ENCODE assay signal across 10 mouse cellular contexts in genomic region chr10:79712029-79712428, GRCm38 (mm10). TPM values are rescaled to one million over a fixed set of nuclear protein-coding genes. Genes with fewer than 3 reads are reported as not detected.
DNase-seq lines count a peak whose midpoint lies in the region; ATAC-seq lines count a peak whose summit lies in the region.
"Had no signal": no experiment of that assay in that cellular context is flagged by ENCODE, and none has a peak within 500 bp of the region (broad histone marks: within the 10 kb centered on the region; RNA-seq: fewer than 3 reads in every experiment).

No protein-coding gene starts in this region.

- H3K9ac ChIP-seq in kidney, embryonic 15.5 days = no peak overlapping the region
- no peak overlapping the region for H3K9ac ChIP-seq in liver, embryonic 12.5 days
- H3K9ac ChIP-seq in heart, embryonic 12.5 days = no peak overlapping the region
- H3K9ac ChIP-seq: lung, embryonic 15.5 days had no signal

- no peak overlapping the region for H3K4me2 ChIP-seq in kidney, embryonic 15.5 days
- 0 out of 2 replicates have a peak overlapping the region, but pooled peaks have one; percentile 52 for H3K4me2 ChIP-seq in liver, embryonic 12.5 days
- no peak overlapping the region for H3K4me2 ChIP-seq in heart, embryonic 12.5 days
- H3K4me2 ChIP-seq: lung, embryonic 15.5 days had no signal

- no peak for DNase-seq in kidney, postnatal 14 days
- DNase-seq in B cell, adult 2 months = peak; percentile 37 to 48
- peak; percentile 70 for DNase-seq in ZHBTc4 (ENCODE audit: low read depth, low spot score)
- DNase-seq in yolk sac, embryonic 10.5 days (ENCODE audit: low spot score) = no peak
- DNase-seq in urinary bladder, postnatal 14 days (ENCODE audit: low spot score) = no peak
- DNase-seq: adrenal gland, adult 8-10 months had no signal

- no peak overlapping the region for H3K4me3 ChIP-seq in kidney, embryonic 15.5 days (replicated peaks)
- no peak overlapping the region for H3K4me3 ChIP-seq in liver, embryonic 12.5 days
- H3K4me3 ChIP-seq in heart, embryonic 12.5 days = no peak overlapping the region
- H3K4me3 ChIP-seq: lung, embryonic 15.5 days had no signal

- no peaks in the 10 kb centered on the region for H3K9me3 ChIP-seq in kidney, embryonic 15.5 days (replicated peaks)
- H3K9me3 ChIP-seq in liver, embryonic 12.5 days (replicated peaks) = no peaks in the 10 kb centered on the region
- no peaks in the 10 kb centered on the region for H3K9me3 ChIP-seq in heart, embryonic 12.5 days (replicated peaks)
- H3K9me3 ChIP-seq: lung, embryonic 15.5 days had no signal

- peaks cover 22% of the 10 kb centered on the region for H3K4me1 ChIP-seq in kidney, embryonic 15.5 days
- peaks cover 80% of the 10 kb centered on the region for H3K4me1 ChIP-seq in liver, embryonic 12.5 days
- peaks cover 57% of the 10 kb centered on the region for H3K4me1 ChIP-seq in heart, embryonic 12.5 days (replicated peaks)

- peaks cover 49% of the 10 kb centered on the region for H3K36me3 ChIP-seq in kidney, embryonic 15.5 days
- peaks cover 53% of the 10 kb centered on the region for H3K36me3 ChIP-seq in liver, embryonic 12.5 days
- H3K36me3 ChIP-seq in heart, embryonic 12.5 days = peaks cover 45% of the 10 kb centered on the region

- peaks cover 33% of the 10 kb centered on the region for H3K27me3 ChIP-seq in kidney, embryonic 15.5 days
- H3K27me3 ChIP-seq in liver, embryonic 12.5 days (replicated peaks) = peaks cover 34% of the 10 kb centered on the region
- H3K27me3 ChIP-seq in heart, embryonic 12.5 days (replicated peaks) = peaks cover 31% of the 10 kb centered on the region

- ATAC-seq in kidney, embryonic 15.5 days (replicated peaks; ENCODE audit: low FRiP score) = peak; percentile 9; the same call in 1 of the 2 replicates
- peak; percentile 42 for ATAC-seq in liver, embryonic 12.5 days
- no peak for ATAC-seq in heart, embryonic 12.5 days (ENCODE audit: insufficient number of reproducible peaks, low FRiP score)

- 82% methylated on average over 1 of the region's 1 CpGs for WGBS in kidney, embryonic 15.5 days
- WGBS in liver, embryonic 12.5 days (ENCODE audit: insufficient replicate concordance) = 74% methylated on average over 1 of the region's 1 CpGs
- 82% methylated on average over 1 of the region's 1 CpGs for WGBS in heart, embryonic 12.5 days

- H3K27ac ChIP-seq in kidney, embryonic 15.5 days = no peak overlapping the region
- peak overlapping the region; percentile 80 for H3K27ac ChIP-seq in liver, embryonic 12.5 days
- no peak overlapping the region for H3K27ac ChIP-seq in heart, embryonic 12.5 days (ENCODE audit: poor library complexity, severe bottlenecking)
- H3K27ac ChIP-seq: lung, embryonic 15.5 days had no signal

RNA-seq across cellular contexts. Expression of gene Hcn2, which starts 4.4 kb away (rescaled TPM):
- 0.05 and 0.19 TPM in 2 replicates for polyA plus RNA-seq in kidney, embryonic 15.5 days (2015; fragmentation: Nextera tagmentation; extraction: Ambion mirVana)
- 0.11 TPM in 1 of 2 replicates, not detected in the other for polyA plus RNA-seq in liver, embryonic 12.5 days (2016; fragmentation: Nextera tagmentation; extraction: Ambion mirVana)
- not detected in 2 replicates for polyA plus RNA-seq in heart, embryonic 12.5 days (2016; fragmentation: Nextera tagmentation; extraction: Ambion mirVana)

RNA-seq across cellular contexts. Expression of gene Bsg, which starts 7.7 kb away (rescaled TPM):
- polyA plus RNA-seq in kidney, embryonic 15.5 days (2015; fragmentation: Nextera tagmentation; extraction: Ambion mirVana) = 913 and 925 TPM in 2 replicates
- polyA plus RNA-seq in liver, embryonic 12.5 days (2016; fragmentation: Nextera tagmentation; extraction: Ambion mirVana) = 1,008 and 1,045 TPM in 2 replicates
- polyA plus RNA-seq in heart, embryonic 12.5 days (2016; fragmentation: Nextera tagmentation; extraction: Ambion mirVana) = 1,289 and 1,310 TPM in 2 replicates

RNA-seq across cellular contexts. Expression of gene Gzmm, which starts 23.2 kb away (rescaled TPM):
- 0.50 and 0.95 TPM in 2 replicates for polyA plus RNA-seq in kidney, embryonic 15.5 days (2015; fragmentation: Nextera tagmentation; extraction: Ambion mirVana)
- 0.26 and 0.41 TPM in 2 replicates for polyA plus RNA-seq in liver, embryonic 12.5 days (2016; fragmentation: Nextera tagmentation; extraction: Ambion mirVana)
- polyA plus RNA-seq in heart, embryonic 12.5 days (2016; fragmentation: Nextera tagmentation; extraction: Ambion mirVana) = 0.78 and 0.83 TPM in 2 replicates

RNA-seq across cellular contexts. Expression of gene Cdc34, which starts 30.0 kb away (rescaled TPM):
- polyA plus RNA-seq in kidney, embryonic 15.5 days (2015; fragmentation: Nextera tagmentation; extraction: Ambion mirVana) = 88.4 and 100 TPM in 2 replicates
- 188 and 196 TPM in 2 replicates for polyA plus RNA-seq in liver, embryonic 12.5 days (2016; fragmentation: Nextera tagmentation; extraction: Ambion mirVana)
- polyA plus RNA-seq in heart, embryonic 12.5 days (2016; fragmentation: Nextera tagmentation; extraction: Ambion mirVana) = 151 and 152 TPM in 2 replicates

RNA-seq across cellular contexts. Expression of gene Polrmt, which starts 34.4 kb away (rescaled TPM):
- 43.7 and 54.4 TPM in 2 replicates for polyA plus RNA-seq in kidney, embryonic 15.5 days (2015; fragmentation: Nextera tagmentation; extraction: Ambion mirVana)
- polyA plus RNA-seq in liver, embryonic 12.5 days (2016; fragmentation: Nextera tagmentation; extraction: Ambion mirVana) = 28.3 and 30.1 TPM in 2 replicates
- 35.4 and 35.9 TPM in 2 replicates for polyA plus RNA-seq in heart, embryonic 12.5 days (2016; fragmentation: Nextera tagmentation; extraction: Ambion mirVana)

Comparison
In these comparisons a context has a peak if more than half of its experiments do, and no peak if none do; other contexts are left out.
1. DNase-seq: peak in B cell, adult 2 months (2 of 2) and ZHBTc4 (single experiment); none in kidney, postnatal 14 days (single experiment), yolk sac, embryonic 10.5 days (single experiment) and urinary bladder, postnatal 14 days (single experiment).